Mouse (Mus musculus) subcutaneous adipose tissue, adult 2 months (tissue): Measurements from ENCODE around the gene Mpi. TPM values are rescaled to one million over a fixed set of nuclear protein-coding genes. Genes with fewer than 3 reads are reported as not detected.

Source experiments
- polyA plus RNA-seq: library from polyadenylated mRNA; depleted of rRNA; stranded (reverse); fragments of >200 nt; gene quantifications from 2 replicates; pipeline ENCODE4 v1.2.3, GENCODE M21; 2012; ENCODE audit warnings: low replicate concordance; rRNA removed

Gene Mpi
- polyA plus RNA-seq = 36.8 and 58.0 TPM in 2 replicates

DNA sequence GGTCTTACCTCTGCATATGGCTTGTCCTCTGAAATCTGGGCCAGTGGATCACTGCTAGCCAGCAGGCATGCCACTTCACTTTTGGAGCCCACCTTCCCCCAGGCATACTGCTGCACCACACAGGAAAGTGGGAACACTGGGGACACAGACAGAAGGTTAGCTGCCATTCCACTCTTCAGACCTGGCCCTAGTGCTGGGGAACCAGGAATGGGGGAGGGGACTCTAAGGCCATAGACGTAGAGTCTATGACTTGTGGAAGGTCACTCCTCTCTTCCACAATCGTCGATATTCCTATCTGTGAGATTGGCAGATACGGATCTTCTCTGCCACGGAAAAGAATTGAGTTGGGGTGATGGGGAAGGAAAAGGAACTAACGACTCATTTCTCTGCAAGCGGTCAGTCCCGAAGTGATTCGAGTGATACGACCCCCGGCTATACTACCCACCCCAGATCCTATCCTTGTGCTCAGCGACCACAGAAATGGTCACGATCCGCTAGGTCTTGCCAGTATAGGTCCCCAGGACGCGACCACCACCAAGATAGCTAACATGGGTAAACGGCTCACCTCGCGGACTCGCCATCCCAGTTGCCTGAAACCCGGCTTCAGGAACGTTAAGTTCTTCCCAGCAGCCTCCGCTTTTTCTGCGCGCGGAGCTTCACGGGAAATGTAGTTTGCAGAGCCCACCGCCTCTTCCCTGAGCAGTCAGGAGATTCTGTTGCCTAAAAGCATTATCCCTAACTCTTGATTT, at the start of gene Mpi:
TSS of gene Mpi (minus strand) at position 625 of the 749 bp plus-strand sequence.

GRCm38 (mm10) chr9:57589224-57590126, 36.9 kb upstream of the Mpi start, which contains the start of gene Ulk3:
Gene Ulk3 (plus strand): TSS chr9:57589452.

DNA sequence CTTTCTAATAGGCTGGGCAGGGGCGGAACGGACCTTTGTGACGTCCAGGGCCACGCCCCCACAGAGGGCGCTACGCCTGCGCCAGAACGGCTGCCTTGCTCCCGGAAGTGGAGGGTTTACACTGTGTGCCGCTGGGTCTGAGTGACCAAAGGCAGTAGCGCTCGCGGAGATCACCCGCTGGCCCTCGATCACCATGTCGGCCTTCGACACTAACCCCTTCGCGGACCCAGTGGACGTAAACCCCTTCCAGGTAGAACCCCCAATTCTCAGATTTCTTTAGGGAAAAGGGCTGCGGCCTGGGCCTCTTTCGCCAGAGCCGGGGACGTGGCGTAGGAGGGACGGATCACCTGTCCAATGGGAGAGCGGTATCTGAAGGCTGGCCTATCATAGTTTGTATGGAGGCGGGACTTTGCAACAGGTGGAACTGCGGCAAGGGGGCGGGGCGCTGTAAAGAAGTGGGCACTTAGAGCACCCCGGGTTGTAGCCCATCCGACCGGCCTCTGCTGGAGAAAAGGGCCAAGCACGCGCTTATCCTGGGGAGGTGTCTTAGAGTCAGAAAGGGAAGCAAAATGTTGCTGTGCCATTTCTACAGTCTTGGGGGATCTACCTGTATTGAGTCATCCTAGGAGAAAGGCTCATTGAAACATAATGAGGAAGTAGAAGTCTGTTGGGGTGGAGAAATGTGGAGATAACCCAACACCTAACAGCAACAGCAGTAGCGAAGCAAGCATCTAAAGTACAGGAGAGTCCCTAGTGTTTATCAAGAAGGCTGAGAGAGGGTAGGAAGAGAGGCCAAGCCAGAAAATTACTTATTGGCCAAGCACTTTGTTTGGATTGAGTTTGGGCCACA, 8.5 kb upstream of the Mpi start, which contains the start of gene Scamp2:
TSS of gene Scamp2 (plus strand) at position 83 of the 850 bp plus-strand sequence.

GRCm38 (mm10) chr9:57537044-57537727, 15.4 kb downstream of the Mpi start, which contains the start of gene Fam219b:
Gene Fam219b (plus strand): TSS chr9:57537528.

GRCm38 (mm10) chr9:57521056-57521911, 31.3 kb downstream of the Mpi start, which contains the start of gene Cox5a:
Gene Cox5a (plus strand): TSS chr9:57521274.

GRCm38 (mm10) chr9:57503622-57504380, 48.8 kb downstream of the Mpi start, which contains the start of gene Rpp25:
Gene Rpp25 (plus strand): TSS chr9:57504026.

Other genes starting within 250 kb of the Mpi start
- gene Ppcdc, start 112.6 kb downstream of the Mpi start, polyA plus RNA-seq = 40.6 and 42.8 TPM in 2 replicates
- 31.3 and 41.5 TPM in 2 replicates for gene Scamp5, start 84.7 kb downstream of the Mpi start, polyA plus RNA-seq
- 0.64 and 2.9 TPM in 2 replicates for gene Rpp25, start 48.7 kb downstream of the Mpi start, polyA plus RNA-seq
- 340 and 349 TPM in 2 replicates for gene Cox5a, start 31.5 kb downstream of the Mpi start, polyA plus RNA-seq
- 9.7 and 18.3 TPM in 2 replicates for gene Fam219b, start 15.2 kb downstream of the Mpi start, polyA plus RNA-seq
- 80.3 and 132 TPM in 2 replicates for gene Scamp2, start 8.2 kb upstream of the Mpi start, polyA plus RNA-seq
- 28.6 and 44.0 TPM in 2 replicates for gene Ulk3, start 36.7 kb upstream of the Mpi start, polyA plus RNA-seq
- not detected in 2 replicates for gene Cplx3, start 53.5 kb upstream of the Mpi start, polyA plus RNA-seq
- not detected in 2 replicates for gene Lman1l, start 68.0 kb upstream of the Mpi start, polyA plus RNA-seq
- 55.4 and 57.6 TPM in 2 replicates for gene Csk, start 100.9 kb upstream of the Mpi start, polyA plus RNA-seq
- 0.08 TPM in 1 of 2 replicates, not detected in the other for gene Cyp1a2, start 130.9 kb upstream of the Mpi start, polyA plus RNA-seq
- 1.3 and 3.2 TPM in 2 replicates for gene Cyp1a1, start 135.2 kb upstream of the Mpi start, polyA plus RNA-seq
- gene Edc3, start 155.8 kb upstream of the Mpi start, polyA plus RNA-seq = 10.7 and 15.8 TPM in 2 replicates
- gene Clk3, start 213.1 kb upstream of the Mpi start, polyA plus RNA-seq = 92.5 and 124 TPM in 2 replicates